Mouse (Mus musculus): ENCODE measurements at regions not wholly inside any gene's neighbourhood (a gene's known extent, or its start where the extent isn't known, plus 50 kb on each side); places are given as distances from the start of the nearest gene placed in this dataset.

- TF ChIP-seq CTCF (IDR thresholded peaks at IDR 0.05; ENCODE audit: low read depth, low read length): no peak
- no peak for TF ChIP-seq POLR2A (IDR thresholded peaks at IDR 0.05; ENCODE audit: borderline replicate concordance, low read depth, low read length)
Measured at GRCm38 (mm10) chr6:112167487-112167886, 106.1 kb upstream of the Lmcd1 start.
